Mouse (Mus musculus): ENCODE results near the gene Rassf9.

GRCm38 (mm10) chr10:102553941-102554340, 41.9 kb downstream of the Rassf9 start:
- TF ChIP-seq CTCF (IDR thresholded peaks at IDR 0.05; ENCODE audit: borderline replicate concordance, extremely low read depth, insufficient read depth, insufficient read length) (no peak), POLR2A (IDR thresholded peaks at IDR 0.05; ENCODE audit: borderline replicate concordance, extremely low read depth, insufficient read depth, insufficient read length, poor library complexity, severe bottlenecking) (no peak)
